Mouse (Mus musculus) liver, embryonic 11.5 days (tissue): ENCODE results near the gene Gstp1. TPM values are rescaled to one million over a fixed set of nuclear protein-coding genes. Genes with fewer than 3 reads are reported as not detected.
A peak's percentile ranks its signal among the peaks of the same experiment; 100 is the strongest.
"Not testable (repeated sequence)": the region's sequence is repeated elsewhere in the genome, so short reads cannot be mapped to it uniquely, and the experiment has no call there.

ENCODE experiments used
- ATAC-seq: fragments of 200-750 bp; cut with Nextera tagmentation; replicated peaks from 2 replicates; pipeline ENCODE4 v1.8.0; 2017; ENCODE audit warnings: moderate number of reproducible peaks, mild to moderate bottlenecking, moderate TSS enrichment, moderate library complexity; ENCODE audit not compliant: low FRiP score
- DNase-seq: peaks from one replicate; pipeline ENCODE4 v3.0.0-alpha.2; 2017; ENCODE audit warnings: low spot score
- H3K27ac ChIP-seq: fragments of 300-500 bp; sonication (generic); 2 replicates; pipeline ENCODE4 v1.5.1; 2014; ENCODE audit warnings: mild to moderate bottlenecking, low read depth, low read length, control low read depth
- H3K27me3 ChIP-seq: fragments of 300-500 bp; sonication (generic); replicated peaks from 2 replicates; pipeline ENCODE4 v1.6.1; 2014; ENCODE audit warnings: low read length, mixed read lengths; ENCODE audit not compliant: control insufficient read depth, insufficient read depth
- H3K36me3 ChIP-seq: fragments of 300-500 bp; sonication (generic); 2 replicates; pipeline ENCODE4 v1.6.1; 2014; ENCODE audit warnings: mild to moderate bottlenecking, low read length, moderate library complexity, mixed read lengths; ENCODE audit not compliant: control insufficient read depth, insufficient read depth
- H3K4me1 ChIP-seq: fragments of 300-500 bp; sonication (generic); replicated peaks from 2 replicates; pipeline ENCODE4 v1.6.1; 2014; ENCODE audit warnings: low read length, mixed read lengths; ENCODE audit not compliant: control insufficient read depth, insufficient read depth
- H3K4me2 ChIP-seq: fragments of 300-500 bp; sonication (generic); 2 replicates; pipeline ENCODE4 v1.6.1; 2014; ENCODE audit warnings: mild to moderate bottlenecking, control low read depth, moderate library complexity
- H3K4me3 ChIP-seq: fragments of 300-500 bp; sonication (generic); 2 replicates; pipeline ENCODE4 v1.5.1; 2014; ENCODE audit warnings: low read depth, low read length, control low read depth
- H3K9ac ChIP-seq: fragments of 300-500 bp; sonication (generic); 2 replicates; pipeline ENCODE4 v1.6.1; 2014; ENCODE audit warnings: low read depth, low read length, control low read depth
- H3K9me3 ChIP-seq: fragments of 300-500 bp; sonication (generic); 2 replicates; pipeline ENCODE4 v1.6.1; 2016; ENCODE audit warnings: low read length, inconsistent platforms, mixed read lengths; ENCODE audit not compliant: control insufficient read depth
- WGBS: fragments of 180-500 bp; shearing (Covaris S2); extraction: QIAGEN DNeasy Blood & Tissue Kit; methylation state at CpG from one replicate; pipeline ENCODE4 v1.1.7; 2014; 5-methylcytosine and 5-hydroxymethylcytosine counted together
- polyA plus RNA-seq: library from polyadenylated mRNA; unstranded; fragments of >200 nt; fragmentation: Nextera tagmentation; extraction: Ambion mirVana; gene quantifications from 2 replicates; pipeline ENCODE4 v1.2.1, GENCODE M21; 2014

Gstp1 gene
- polyA plus RNA-seq, 1 experiment from 2014 or later: 765 TPM

DNA sequence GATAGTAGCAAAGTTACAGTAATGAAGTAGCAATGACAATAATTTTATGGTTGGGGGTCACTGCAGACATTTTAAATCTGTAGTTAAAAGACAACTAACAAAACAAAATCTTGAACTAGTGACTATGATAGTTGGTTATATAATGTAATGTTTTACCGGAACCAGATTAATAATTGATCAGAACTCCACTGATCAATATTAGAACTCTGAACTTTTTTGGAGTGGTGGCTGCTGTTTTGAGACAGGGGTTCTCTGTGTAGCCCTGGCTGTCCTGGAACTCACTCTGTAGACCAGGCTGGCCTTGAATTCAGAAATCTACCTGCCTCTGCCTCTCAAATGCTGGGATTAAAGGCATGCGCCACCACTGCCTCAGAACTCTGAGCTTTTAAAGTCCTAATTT, 30.5 kb upstream of the Gstp1 start:
- WGBS: 82% methylated on average over 2 of the region's 2 CpGs
- H3K27me3 ChIP-seq, ATAC-seq: not testable (repeated sequence)

DNA sequence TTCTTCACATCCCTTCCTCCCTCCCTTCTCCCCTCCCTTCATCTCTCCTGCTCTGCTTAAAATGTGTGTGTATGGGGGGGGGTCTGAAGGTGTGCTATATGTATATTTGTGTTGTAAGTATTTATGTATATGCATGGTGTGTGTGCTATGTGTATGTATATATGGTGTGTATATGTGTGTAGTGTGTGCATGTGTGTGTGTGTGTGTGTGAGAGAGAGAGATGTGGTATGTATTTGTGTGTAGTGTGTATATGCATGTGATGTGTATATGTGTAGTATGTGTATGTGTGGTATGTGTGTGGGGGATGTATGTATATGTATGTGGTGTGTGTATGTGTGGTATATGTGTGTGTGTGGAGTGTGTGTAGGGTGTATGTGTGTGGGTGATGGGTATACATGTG, 29.1 kb upstream of the Gstp1 start:
- Histone ChIP-seq H3K9me3 (no peaks in the 10 kb centered on the region), H3K27me3 (no peaks in the 10 kb centered on the region), H3K36me3 (no peaks in the 10 kb centered on the region), H3K4me2 (no peak overlapping the region), H3K27ac (no peak overlapping the region), H3K9ac (no peak overlapping the region), H3K4me1 (0 out of 2 replicates have a peak, but pooled peaks cover 3% of the 10 kb centered on the region), H3K4me3 (no peak overlapping the region)
- ATAC-seq: no peak
- DNase-seq: no peak

More for the DNA sequence above, 30.5 kb upstream of the Gstp1 start:
- peak overlapping the region; percentile 62; the same call in 1 of the 2 replicates for H3K27ac ChIP-seq
- H3K4me3 ChIP-seq, H3K36me3 ChIP-seq, H3K4me1 ChIP-seq, H3K9me3 ChIP-seq, H3K4me2 ChIP-seq, H3K9ac ChIP-seq, DNase-seq: not testable (repeated sequence)

DNA sequence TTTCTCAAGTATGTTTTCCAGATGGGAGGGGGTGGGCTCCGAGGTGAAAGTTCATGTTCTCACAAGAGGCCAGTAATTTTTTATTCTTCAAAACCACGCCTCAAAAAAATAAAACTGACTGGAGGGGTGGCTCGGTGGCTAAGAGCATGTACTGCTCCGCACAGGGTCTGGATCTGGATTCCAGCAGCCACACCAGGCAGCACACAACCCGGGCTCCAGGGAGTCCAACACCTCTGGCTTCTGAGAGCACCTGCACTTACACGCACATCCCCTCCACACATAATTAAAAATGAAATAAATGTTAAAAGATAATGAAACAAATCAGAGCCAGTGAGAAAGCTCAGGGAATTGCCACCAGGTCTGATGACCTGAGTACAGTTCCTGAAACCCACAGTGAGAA, 28.5 kb upstream of the Gstp1 start:
- H3K4me3 ChIP-seq: no peak overlapping the region
- 70% methylated on average over 6 of the region's 6 CpGs for WGBS
- H3K9ac ChIP-seq: no peak overlapping the region
- no peak overlapping the region for H3K4me2 ChIP-seq
- 0 out of 2 replicates have a peak, but pooled peaks cover 3% of the 10 kb centered on the region for H3K4me1 ChIP-seq
- H3K27ac ChIP-seq: no peak overlapping the region
- no peak for DNase-seq
- ATAC-seq: no peak
- no peaks in the 10 kb centered on the region for H3K27me3 ChIP-seq
- H3K36me3 ChIP-seq: no peaks in the 10 kb centered on the region
- no peaks in the 10 kb centered on the region for H3K9me3 ChIP-seq

DNA sequence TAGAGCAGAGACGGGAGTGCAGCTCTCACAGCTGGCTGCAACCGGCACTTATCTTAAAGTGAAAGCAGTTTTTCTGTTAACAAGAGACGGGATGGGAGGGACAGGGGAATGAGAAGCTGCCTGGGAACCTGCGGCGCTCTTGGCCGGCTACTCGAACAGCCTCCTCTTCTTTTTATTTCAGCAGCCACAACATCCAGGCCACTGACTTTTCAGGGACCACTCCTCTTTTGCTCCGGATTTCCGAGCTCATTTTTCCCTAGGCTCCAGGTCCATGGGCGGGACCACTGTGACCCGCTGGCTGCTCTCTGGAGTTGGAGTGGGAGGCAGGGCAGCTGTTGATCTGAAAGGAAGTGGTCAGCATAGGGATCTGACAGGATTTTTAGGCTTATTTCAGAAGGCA, 26.7 kb upstream of the Gstp1 start:
- H3K4me2 ChIP-seq, H3K4me1 ChIP-seq, H3K36me3 ChIP-seq, ATAC-seq, DNase-seq, H3K9ac ChIP-seq, H3K4me3 ChIP-seq, H3K27ac ChIP-seq, H3K9me3 ChIP-seq, H3K27me3 ChIP-seq: not testable (repeated sequence)
- 38% methylated on average over 5 of the region's 11 CpGs for whole genome bisulfite sequencing

DNA sequence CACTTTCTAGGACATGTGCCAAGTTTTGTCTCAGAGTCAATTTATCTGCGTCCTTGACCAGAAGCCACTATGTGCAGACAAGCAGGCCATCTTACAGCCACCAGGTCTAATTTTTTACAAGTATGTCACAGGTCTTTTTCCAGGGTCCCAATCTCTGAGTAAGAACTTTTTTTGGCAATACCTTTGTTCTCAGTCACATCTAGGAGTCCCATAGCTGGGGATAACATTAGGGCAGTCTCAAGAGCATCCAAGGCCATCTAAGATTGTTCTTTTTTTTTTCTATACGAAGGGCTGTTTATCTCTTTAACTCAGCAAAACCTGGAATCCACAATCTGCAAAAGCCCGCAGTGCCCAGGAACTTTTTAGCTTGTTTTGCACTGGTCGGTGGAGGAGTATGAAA, 25.6 kb upstream of the Gstp1 start:
- ATAC-seq, H3K27ac ChIP-seq, DNase-seq, H3K36me3 ChIP-seq, H3K4me2 ChIP-seq, H3K4me3 ChIP-seq, H3K9me3 ChIP-seq, H3K27me3 ChIP-seq, H3K9ac ChIP-seq: not testable (repeated sequence)
- H3K4me1 ChIP-seq: peaks cover 15% of the 10 kb centered on the region
- WGBS: 64% methylated on average over 2 of the region's 4 CpGs

DNA sequence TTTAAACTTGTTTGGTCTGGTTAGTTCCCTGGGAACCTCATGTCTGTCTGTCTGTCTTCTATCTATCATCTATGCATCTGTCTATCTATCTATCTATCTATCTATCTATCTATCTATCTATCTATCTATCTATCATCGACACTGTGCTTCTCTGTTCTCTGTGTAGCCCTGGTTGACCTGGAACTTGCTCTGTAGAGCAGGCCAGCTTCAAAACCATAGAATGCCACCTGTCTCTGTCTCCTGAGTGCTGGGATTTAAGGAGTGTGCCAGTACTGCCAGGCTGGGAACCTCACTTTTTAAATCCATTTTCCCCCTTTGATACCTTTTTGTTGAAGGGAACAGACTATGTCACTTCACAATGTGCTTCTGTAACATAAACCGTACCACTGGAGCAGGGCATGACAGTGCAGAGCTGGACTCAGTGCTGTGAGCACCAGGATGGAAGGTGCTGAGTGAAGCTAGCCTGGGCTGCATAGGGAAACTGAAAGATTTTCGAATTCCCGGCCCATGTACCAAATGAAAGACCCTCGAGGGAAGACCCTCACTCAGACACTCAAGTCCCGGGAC, 23.2 kb upstream of the Gstp1 start:
- H3K4me1 ChIP-seq: peaks cover 22% of the 10 kb centered on the region
- 80% methylated on average over 6 of the region's 6 CpGs for WGBS
- no peaks in the 10 kb centered on the region for H3K36me3 ChIP-seq
- H3K4me3 ChIP-seq: no peak overlapping the region
- DNase-seq (no peak), ATAC-seq (no peak)
- H3K4me2 ChIP-seq: no peak overlapping the region
- H3K9me3 ChIP-seq: no peaks in the 10 kb centered on the region
- no peak overlapping the region for H3K27ac ChIP-seq
- H3K27me3 ChIP-seq: no peaks in the 10 kb centered on the region
- no peak overlapping the region for H3K9ac ChIP-seq

DNA sequence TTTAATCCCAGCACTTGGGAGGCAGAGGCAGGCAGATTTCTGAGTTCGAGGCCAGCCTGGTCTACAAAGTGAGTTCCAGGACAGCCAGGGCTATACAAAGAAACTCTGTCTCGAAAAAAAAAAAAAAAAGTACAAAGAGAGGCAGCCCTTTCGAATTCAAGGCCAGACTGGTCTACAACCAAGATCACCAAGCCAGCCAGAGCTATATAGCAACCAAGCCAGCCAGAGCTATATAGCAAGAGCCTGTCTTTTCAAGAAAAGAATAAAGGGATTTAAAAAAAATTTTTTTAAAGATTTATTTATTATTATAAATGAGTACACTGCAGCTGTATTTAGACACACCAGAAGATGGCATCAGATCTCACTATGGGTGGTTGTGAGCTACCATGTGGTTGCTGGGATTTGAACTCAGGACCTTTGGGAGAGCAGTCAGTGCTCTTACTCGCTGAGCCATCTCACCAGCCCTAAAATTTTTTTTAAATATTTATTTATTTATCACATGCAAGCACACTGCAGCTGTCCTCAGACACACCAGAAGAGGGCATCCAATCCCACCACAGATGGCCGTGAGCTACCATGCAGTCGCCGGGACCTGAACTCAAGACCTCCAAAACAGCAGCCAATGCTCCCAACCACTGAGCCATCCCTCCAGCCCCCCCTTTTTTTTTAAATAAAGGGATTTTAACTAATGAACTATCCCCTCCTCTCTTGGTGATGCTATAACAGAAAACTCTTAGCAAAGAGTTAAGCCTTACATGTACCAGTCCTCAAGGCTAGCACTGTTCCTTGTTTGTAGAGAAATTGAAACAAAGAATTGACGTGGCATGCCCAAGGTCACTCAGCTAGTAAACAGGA, 22.5 kb upstream of the Gstp1 start:
- not testable (repeated sequence) for H3K36me3 ChIP-seq, H3K4me3 ChIP-seq, ATAC-seq, DNase-seq, H3K27me3 ChIP-seq, H3K4me2 ChIP-seq, H3K9ac ChIP-seq, H3K9me3 ChIP-seq
- peak overlapping the region; percentile 79; the same call in 1 of the 2 replicates for H3K27ac ChIP-seq
- 84% methylated on average over 8 of the region's 8 CpGs for WGBS
- peaks cover 29% of the 10 kb centered on the region for H3K4me1 ChIP-seq

DNA sequence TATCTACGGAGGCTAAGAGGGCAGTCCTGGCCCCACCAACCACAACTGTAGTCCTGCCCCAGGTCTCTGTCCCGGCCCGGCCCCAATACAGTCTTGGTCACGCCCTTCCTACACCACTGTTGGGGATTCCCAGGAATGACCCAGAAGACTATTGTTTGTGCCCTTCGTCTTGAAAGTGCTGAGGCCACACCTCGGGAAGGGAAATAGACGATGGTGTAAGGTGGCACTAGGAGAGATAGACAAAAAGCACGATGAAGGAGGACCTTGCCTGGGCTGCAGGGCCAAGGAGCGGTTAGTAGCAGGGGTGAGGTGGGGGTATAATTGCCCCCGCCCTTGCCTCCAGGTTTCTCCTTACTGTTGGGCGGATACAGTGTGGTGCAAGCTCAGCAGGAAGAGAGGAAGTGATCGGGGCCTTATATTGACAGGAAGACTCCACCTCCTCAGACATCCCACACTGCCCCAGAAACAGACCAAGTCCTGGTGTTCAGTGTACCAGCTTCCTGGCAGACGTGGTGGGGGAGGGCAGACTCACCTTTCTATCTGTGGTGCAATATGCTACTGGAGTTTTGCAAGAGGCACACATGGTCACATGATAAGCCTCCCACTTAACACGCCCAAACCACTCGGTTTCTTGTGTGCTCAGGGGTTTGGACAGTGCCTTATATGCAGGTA, 21.4 kb upstream of the Gstp1 start, which contains the start of gene Gstp3:
Gene Gstp3 (minus strand): TSS at position 501 of the 672 bp plus-strand sequence.
- ATAC-seq: peak; percentile 95
- H3K4me3 ChIP-seq: peak within 1 kb of the TSS; percentile 33
- H3K27me3 ChIP-seq: no peaks in the 10 kb centered on the region
- peak within 1 kb of the TSS; percentile 65 for H3K4me2 ChIP-seq
- peak within 1 kb of the TSS; percentile 64 for H3K9ac ChIP-seq
- no peaks in the 10 kb centered on the region for H3K9me3 ChIP-seq
- H3K36me3 ChIP-seq: no peaks in the 10 kb centered on the region
- 45% methylated on average over 15 of the region's 15 CpGs for WGBS
- DNase-seq: no peak
- H3K27ac ChIP-seq: peak within 1 kb of the TSS; percentile 79
- peaks cover 29% of the 10 kb centered on the region for H3K4me1 ChIP-seq
